Mouse (Mus musculus) hematopoietic stem cell, adult 5-6 weeks (primary cell): ENCODE measurements around the gene Qsox2. TPM values are rescaled to one million over a fixed set of nuclear protein-coding genes. Genes with fewer than 3 reads are reported as not detected.

Experiments used
- ATAC-seq, 2 experiments: fragments of 125-278 bp in 1 of 2; replicated peaks in 1 of 2; 2 replicates each; pipeline ENCODE4 v1.8.0; 2016 to 2017; ENCODE audit warnings: inconsistent platforms in 2 of 2, mild to moderate bottlenecking in 2 of 2, moderate number of reproducible peaks in 2 of 2, low read depth in 1 of 2, moderate TSS enrichment in 1 of 2; ENCODE audit not compliant: low FRiP score in 2 of 2, poor library complexity in 2 of 2, severe bottlenecking in 2 of 2, insufficient read depth in 1 of 2, low TSS enrichment in 1 of 2
- total RNA-seq: library from RNA; stranded (forward); fragments of 172-1452, 232-1000 nt; gene quantifications from 2 replicates; pipeline ENCODE4 v1.2.3, GENCODE M21; 2017

Gene Qsox2
- 6.9 and 7.3 TPM in 2 replicates for total RNA-seq

- ATAC-seq, result peak; percentile 83 to 91
Observed at GRCm38 (mm10) chr2:26237290-26237782, at the start of gene Qsox2. Qsox2 (minus strand) TSS chr2:26237525.

- no peak for ATAC-seq
Observed at GRCm38 (mm10) chr2:26286391-26286790, 49.1 kb upstream of the Qsox2 start.

GRCm38 (mm10) chr2:26285804-26286203, 48.5 kb upstream of the Qsox2 start:
- ATAC-seq, result no peak

GRCm38 (mm10) chr2:26280594-26280993, 43.3 kb upstream of the Qsox2 start:
- ATAC-seq, result no peak

- no peak for ATAC-seq
Observed at GRCm38 (mm10) chr2:26279712-26280111, 42.4 kb upstream of the Qsox2 start.

GRCm38 (mm10) chr2:26273611-26274010, 36.3 kb upstream of the Qsox2 start:
- no peak; a peak in 2 of 4 replicates for ATAC-seq

- no peak for ATAC-seq
Observed at GRCm38 (mm10) chr2:26268216-26268615, 30.9 kb upstream of the Qsox2 start.

- no peak for ATAC-seq
Observed at GRCm38 (mm10) chr2:26266066-26266742, 28.9 kb upstream of the Qsox2 start.

GRCm38 (mm10) chr2:26265095-26265494, 27.8 kb upstream of the Qsox2 start:
- ATAC-seq, result no peak

GRCm38 (mm10) chr2:26264646-26265045, 27.3 kb upstream of the Qsox2 start:
- ATAC-seq, result no peak

GRCm38 (mm10) chr2:26257315-26258096, 20.2 kb upstream of the Qsox2 start:
- no peak for ATAC-seq

GRCm38 (mm10) chr2:26254816-26255215, 17.5 kb upstream of the Qsox2 start:
- no peak for ATAC-seq

- ATAC-seq, result peak in 1 of 2 experiments; percentile 46; a peak in 1 of 4 replicates
Observed at GRCm38 (mm10) chr2:26252514-26253206, 15.3 kb upstream of the Qsox2 start.

- no peak for ATAC-seq
Observed at GRCm38 (mm10) chr2:26247531-26247930, 10.2 kb upstream of the Qsox2 start.

- no peak for ATAC-seq
Observed at GRCm38 (mm10) chr2:26240841-26241240, 3.5 kb upstream of the Qsox2 start.

- ATAC-seq, result no peak
Observed at GRCm38 (mm10) chr2:26240330-26240729, 3.0 kb upstream of the Qsox2 start.

GRCm38 (mm10) chr2:26236681-26237289, 540 bp downstream of the Qsox2 start:
- ATAC-seq, result peak in 1 of 2 experiments; percentile 20; a peak in 1 of 4 replicates
